Mouse (Mus musculus): ENCODE measurements around the gene Gabrb1. TPM values are rescaled to one million over a fixed set of nuclear protein-coding genes. Genes with fewer than 3 reads are reported as not detected.

Gene Gabrb1
- polyA plus RNA-seq, 1 experiment from 2014 or later: 42.1 TPM

DNA sequence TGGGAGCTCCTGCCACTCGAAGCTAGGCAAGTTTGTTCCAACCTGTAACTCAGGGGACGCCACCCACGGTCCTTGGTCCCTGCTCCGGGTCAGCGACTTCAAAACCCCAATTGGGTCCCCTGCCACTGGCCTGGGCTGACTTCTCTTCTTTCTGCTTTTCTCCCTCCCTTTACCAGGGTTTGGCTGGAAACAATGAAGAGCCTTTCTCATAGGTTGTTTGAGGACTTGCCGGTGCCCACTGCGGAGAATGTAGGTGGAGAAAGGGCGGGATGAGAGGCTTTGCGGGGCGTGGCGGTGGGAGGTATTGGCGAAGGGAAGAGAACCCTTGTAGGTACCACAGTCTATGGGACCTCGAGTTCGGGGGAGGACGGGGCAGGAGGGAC, 193 bp downstream of the Gabrb1 start, which contains the start of gene Gabra4:
TSS of gene Gabra4 (minus strand) at position 194 of the 383 bp plus-strand sequence.
- Histone ChIP-seq H3K9me3 (ENCODE audit: control insufficient read depth, low read length) (no peaks in the 10 kb centered on the region), H3K4me2 (ENCODE audit: low read length) (peak within 1 kb of the TSS; percentile 86), H3K36me3 (ENCODE audit: control insufficient read depth, insufficient read depth, low read length) (no peaks in the 10 kb centered on the region), H3K9ac (ENCODE audit: low read depth, low read length) (peak within 1 kb of the TSS; percentile 63), H3K4me3 (ENCODE audit: low read length) (peak within 1 kb of the TSS; percentile 68), H3K27me3 (replicated peaks; ENCODE audit: control insufficient read depth, insufficient read depth, low read length) (peaks cover 3% of the 10 kb centered on the region; the same call in 1 of the 2 replicates), H3K27ac (ENCODE audit: low read depth, low read length) (no peak within 1 kb of the TSS), H3K4me1 (ENCODE audit: control insufficient read depth, insufficient read depth, low read depth, low read length) (no peaks in the 10 kb centered on the region)
- under 1% methylated on average over 15 of the region's 15 CpGs for WGBS
- peak; percentile 76 for ATAC-seq

DNA sequence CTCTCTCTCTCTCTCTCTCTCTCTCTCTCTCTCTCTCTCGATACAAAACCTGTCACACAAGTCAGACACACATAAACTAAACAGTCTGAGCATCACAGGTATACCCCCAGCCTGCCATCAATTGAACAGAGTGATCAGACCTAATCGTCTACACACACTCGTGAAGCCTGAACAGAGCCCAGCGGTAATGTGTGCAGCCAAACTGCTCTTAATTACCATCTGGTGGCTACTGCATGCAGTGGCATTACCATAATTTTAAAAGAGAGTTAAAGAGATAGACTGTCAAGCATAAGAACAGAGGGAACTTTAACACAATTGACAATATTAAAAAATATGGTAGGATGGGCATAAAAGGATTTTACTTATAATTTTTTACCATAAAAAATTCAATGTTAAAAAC, 7.7 kb downstream of the Gabrb1 start:
- H3K27me3 ChIP-seq (replicated peaks; ENCODE audit: control insufficient read depth, insufficient read depth, low read length): no peaks in the 10 kb centered on the region

DNA sequence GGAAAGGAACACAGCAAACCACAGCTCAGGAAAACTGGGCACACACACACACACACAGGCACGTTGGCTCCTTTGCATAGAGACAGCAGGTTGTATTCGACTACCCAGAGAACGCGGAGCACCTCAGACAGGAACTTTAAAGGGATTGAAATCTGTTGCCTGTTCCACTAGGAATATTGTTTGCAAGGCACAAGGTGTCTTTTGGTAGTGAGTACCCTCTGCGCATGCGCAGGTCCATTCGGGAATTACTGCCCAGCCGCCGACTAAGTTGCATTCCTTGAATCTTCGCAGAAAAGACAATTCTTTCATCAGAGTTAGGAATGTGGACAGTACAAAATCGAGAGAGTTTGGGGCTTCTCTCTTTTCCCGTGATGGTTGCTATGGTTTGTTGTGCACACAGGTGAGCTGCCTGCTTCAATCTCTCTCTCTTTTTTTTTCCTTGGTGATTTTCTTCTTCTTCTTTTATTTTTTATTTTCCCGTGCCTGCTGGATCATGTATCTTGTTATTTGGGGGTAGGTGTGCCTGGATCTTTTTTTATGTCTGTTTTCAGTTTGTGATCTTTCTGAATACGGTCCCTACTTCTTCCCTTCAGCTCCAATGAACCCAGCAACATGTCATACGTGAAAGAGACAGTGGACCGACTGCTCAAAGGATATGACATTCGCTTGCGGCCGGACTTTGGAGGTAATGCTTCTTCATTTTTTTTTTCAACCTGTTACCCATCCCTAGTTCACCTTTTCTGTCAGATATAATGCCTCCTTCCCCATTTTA, 42.0 kb downstream of the Gabrb1 start:
- H3K27me3 ChIP-seq (replicated peaks; ENCODE audit: control insufficient read depth, insufficient read depth, low read length): no peaks in the 10 kb centered on the region
- peak overlapping the region; percentile 72 for H3K9ac ChIP-seq (ENCODE audit: low read depth, low read length)
- H3K4me1 ChIP-seq (ENCODE audit: control insufficient read depth, insufficient read depth, low read depth, low read length): peaks cover 2% of the 10 kb centered on the region
- WGBS: 2% methylated on average over 19 of the region's 19 CpGs
- peak overlapping the region; percentile 68 for H3K27ac ChIP-seq (ENCODE audit: low read depth, low read length)
- H3K4me2 ChIP-seq (ENCODE audit: low read length): peak overlapping the region; percentile 84
- ATAC-seq: 0 out of 2 replicates have a peak, but pooled peaks have one; percentile 3
- H3K9me3 ChIP-seq (ENCODE audit: control insufficient read depth, low read length): no peaks in the 10 kb centered on the region
- no peaks in the 10 kb centered on the region for H3K36me3 ChIP-seq (ENCODE audit: control insufficient read depth, insufficient read depth, low read length)
- H3K4me3 ChIP-seq (ENCODE audit: low read length): peak overlapping the region; percentile 65

More for the DNA sequence above, 7.7 kb downstream of the Gabrb1 start:
- Histone ChIP-seq H3K4me3 (ENCODE audit: low read length) (no peak overlapping the region), H3K4me1 (ENCODE audit: control insufficient read depth, insufficient read depth, low read depth, low read length) (no peaks in the 10 kb centered on the region), H3K9ac (ENCODE audit: low read depth, low read length) (no peak overlapping the region), H3K36me3 (ENCODE audit: control insufficient read depth, insufficient read depth, low read length) (no peaks in the 10 kb centered on the region), H3K27ac (ENCODE audit: low read depth, low read length) (no peak overlapping the region), H3K4me2 (ENCODE audit: low read length) (no peak overlapping the region), H3K9me3 (ENCODE audit: control insufficient read depth, low read length) (no peaks in the 10 kb centered on the region)
- WGBS: 31% methylated on average over 4 of the region's 4 CpGs
- ATAC-seq: 0 out of 2 replicates have a peak, but pooled peaks have one; percentile 30

DNA sequence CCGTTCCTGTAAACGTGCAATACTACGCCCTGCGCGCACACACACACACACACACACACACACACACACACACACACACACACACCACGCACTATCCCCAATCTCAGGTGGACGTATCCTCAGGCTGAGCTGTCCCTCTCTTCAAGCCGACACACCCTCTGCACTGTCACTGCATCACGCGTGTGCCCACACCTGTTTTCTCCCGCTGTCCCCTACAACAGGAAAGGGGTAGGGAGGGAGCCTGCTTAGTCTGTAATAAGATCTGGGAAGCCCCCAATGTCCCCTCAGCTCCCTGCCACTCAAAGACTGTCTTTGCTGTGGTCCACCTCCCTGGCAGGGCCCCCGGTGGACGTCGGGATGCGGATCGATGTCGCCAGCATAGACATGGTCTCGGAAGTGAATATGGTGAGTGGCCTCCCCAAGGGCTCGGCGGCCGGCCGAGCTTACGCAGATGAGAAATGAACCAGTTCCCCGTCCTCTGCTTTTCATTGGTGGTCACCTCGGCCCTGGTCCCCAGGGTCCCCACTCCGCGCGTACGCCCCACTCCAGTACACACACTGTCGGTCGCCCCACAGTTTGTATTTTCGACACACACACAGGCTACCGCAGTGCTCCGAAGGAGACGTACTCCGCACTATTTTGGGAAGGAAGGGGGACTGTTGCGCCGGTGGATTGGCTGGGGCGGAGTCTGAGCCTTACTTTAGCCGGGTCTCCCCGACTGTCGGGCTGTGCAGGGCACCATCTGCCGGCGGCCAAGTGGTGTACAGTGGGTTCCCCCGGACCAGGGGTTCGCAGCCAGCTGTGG, 42.8 kb downstream of the Gabrb1 start:
- no peaks in the 10 kb centered on the region for H3K9me3 ChIP-seq (ENCODE audit: control insufficient read depth, low read length)
- no peaks in the 10 kb centered on the region for H3K27me3 ChIP-seq (replicated peaks; ENCODE audit: control insufficient read depth, insufficient read depth, low read length)
- H3K9ac ChIP-seq (ENCODE audit: low read depth, low read length): peak overlapping the region; percentile 72
- ATAC-seq: peak; percentile 97
- peak overlapping the region; percentile 68 for H3K27ac ChIP-seq (ENCODE audit: low read depth, low read length)
- H3K36me3 ChIP-seq (ENCODE audit: control insufficient read depth, insufficient read depth, low read length): no peaks in the 10 kb centered on the region
- peak overlapping the region; percentile 84 for H3K4me2 ChIP-seq (ENCODE audit: low read length)
- H3K4me1 ChIP-seq (ENCODE audit: control insufficient read depth, insufficient read depth, low read depth, low read length): peaks cover 2% of the 10 kb centered on the region
- peak overlapping the region; percentile 65 for H3K4me3 ChIP-seq (ENCODE audit: low read length)
- under 1% methylated on average over 46 of the region's 46 CpGs for WGBS

DNA sequence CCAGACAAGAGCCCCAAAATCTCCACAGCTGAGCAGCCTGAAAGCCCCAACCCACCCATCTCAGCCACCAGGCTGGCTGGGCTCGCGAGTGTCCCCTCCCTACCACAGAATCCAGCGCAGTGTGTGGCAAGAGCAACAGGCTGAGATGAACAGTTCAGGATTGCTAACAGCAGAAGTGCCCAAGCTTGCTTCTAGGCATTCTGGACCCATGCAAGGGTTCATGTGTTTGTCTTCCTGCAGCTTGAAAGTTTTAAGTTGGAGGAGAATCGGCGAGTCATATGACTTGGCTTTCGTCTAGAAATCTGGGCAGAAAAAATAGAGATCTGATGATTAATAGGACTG, 43.3 kb downstream of the Gabrb1 start:
- Histone ChIP-seq H3K9ac (ENCODE audit: low read depth, low read length) (peak overlapping the region; percentile 72), H3K36me3 (ENCODE audit: control insufficient read depth, insufficient read depth, low read length) (no peaks in the 10 kb centered on the region), H3K4me1 (ENCODE audit: control insufficient read depth, insufficient read depth, low read depth, low read length) (peaks cover 2% of the 10 kb centered on the region), H3K4me3 (ENCODE audit: low read length) (peak overlapping the region; percentile 65), H3K4me2 (ENCODE audit: low read length) (peak overlapping the region; percentile 84), H3K9me3 (ENCODE audit: control insufficient read depth, low read length) (no peaks in the 10 kb centered on the region), H3K27me3 (replicated peaks; ENCODE audit: control insufficient read depth, insufficient read depth, low read length) (no peaks in the 10 kb centered on the region), H3K27ac (ENCODE audit: low read depth, low read length) (peak overlapping the region; percentile 68)
- 7% methylated on average over 6 of the region's 6 CpGs for WGBS
- ATAC-seq: no peak

DNA sequence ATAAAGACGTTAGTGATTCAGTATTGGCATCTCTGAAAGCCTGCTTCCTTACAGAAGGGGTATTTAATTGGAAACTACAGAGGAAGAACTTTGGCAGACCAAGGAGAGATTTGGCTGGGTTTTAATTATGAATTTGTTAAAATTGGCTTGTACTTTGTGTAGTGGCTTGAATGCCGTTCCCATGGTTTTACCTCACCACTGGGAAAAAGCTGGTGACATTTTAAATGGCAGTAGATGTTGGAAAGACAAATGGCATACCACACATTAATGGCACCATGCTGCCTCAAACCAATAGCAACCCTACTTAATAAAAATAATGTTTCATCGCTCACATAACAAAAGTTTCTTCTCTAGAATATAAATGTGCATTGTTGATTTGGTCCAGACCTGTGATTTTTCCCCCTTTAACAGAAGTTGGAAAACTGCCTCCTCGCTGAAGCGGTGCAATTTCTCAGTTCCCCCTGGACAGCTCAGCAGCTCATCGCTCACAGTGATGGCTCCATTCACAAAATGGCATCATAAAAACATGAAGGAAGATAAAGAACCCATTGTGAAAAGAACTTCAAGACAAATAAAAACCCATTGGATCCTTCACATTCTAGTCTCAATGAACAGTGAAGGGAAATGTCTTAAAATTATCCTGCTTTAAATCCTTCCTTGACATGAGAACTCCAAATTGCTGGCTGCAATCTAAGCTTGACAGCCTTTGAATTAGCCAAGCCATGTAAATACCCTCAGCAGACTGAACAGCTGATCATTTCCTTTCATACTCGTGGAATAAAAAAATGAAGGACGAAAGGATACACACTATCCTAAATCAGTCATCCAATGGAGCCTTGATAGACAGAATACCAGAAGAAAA, 75.2 kb downstream of the Gabrb1 start:
- Histone ChIP-seq H3K36me3 (ENCODE audit: control insufficient read depth, insufficient read depth, low read length) (no peaks in the 10 kb centered on the region), H3K9me3 (ENCODE audit: control insufficient read depth, low read length) (no peaks in the 10 kb centered on the region), H3K27me3 (replicated peaks; ENCODE audit: control insufficient read depth, insufficient read depth, low read length) (no peaks in the 10 kb centered on the region), H3K4me2 (ENCODE audit: low read length) (no peak overlapping the region), H3K4me3 (ENCODE audit: low read length) (no peak overlapping the region), H3K27ac (ENCODE audit: low read depth, low read length) (no peak overlapping the region), H3K4me1 (ENCODE audit: control insufficient read depth, insufficient read depth, low read depth, low read length) (no peaks in the 10 kb centered on the region), H3K9ac (ENCODE audit: low read depth, low read length) (no peak overlapping the region)
- 60% methylated on average over 8 of the region's 8 CpGs for WGBS
- peak; percentile 93 for ATAC-seq

DNA sequence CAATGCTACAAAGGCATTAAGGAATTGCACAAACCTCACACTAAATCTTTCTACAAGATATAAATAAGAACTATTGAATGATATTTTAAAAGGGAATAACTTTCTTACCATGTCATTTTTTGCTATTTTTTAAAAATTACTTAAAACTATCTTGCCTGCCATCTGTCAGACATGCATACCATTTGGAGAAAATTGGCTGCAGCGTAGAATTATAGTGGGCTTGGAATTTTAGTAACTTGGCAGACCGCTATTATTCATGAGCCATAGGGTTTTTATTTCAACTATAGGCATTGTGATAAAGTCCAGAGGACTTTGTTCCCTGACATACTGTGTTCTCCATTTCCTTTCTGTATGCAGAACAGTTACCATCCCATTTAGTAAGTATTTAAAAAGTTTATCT, 89.5 kb downstream of the Gabrb1 start:
- Histone ChIP-seq H3K9me3 (ENCODE audit: control insufficient read depth, low read length) (no peaks in the 10 kb centered on the region), H3K4me3 (ENCODE audit: low read length) (no peak overlapping the region), H3K36me3 (ENCODE audit: control insufficient read depth, insufficient read depth, low read length) (no peaks in the 10 kb centered on the region), H3K4me1 (ENCODE audit: control insufficient read depth, insufficient read depth, low read depth, low read length) (no peaks in the 10 kb centered on the region), H3K4me2 (ENCODE audit: low read length) (no peak overlapping the region), H3K27me3 (replicated peaks; ENCODE audit: control insufficient read depth, insufficient read depth, low read length) (no peaks in the 10 kb centered on the region), H3K27ac (ENCODE audit: low read depth, low read length) (no peak overlapping the region), H3K9ac (ENCODE audit: low read depth, low read length) (no peak overlapping the region)
- no peak for ATAC-seq
- WGBS: 76% methylated on average over 2 of the region's 2 CpGs

DNA sequence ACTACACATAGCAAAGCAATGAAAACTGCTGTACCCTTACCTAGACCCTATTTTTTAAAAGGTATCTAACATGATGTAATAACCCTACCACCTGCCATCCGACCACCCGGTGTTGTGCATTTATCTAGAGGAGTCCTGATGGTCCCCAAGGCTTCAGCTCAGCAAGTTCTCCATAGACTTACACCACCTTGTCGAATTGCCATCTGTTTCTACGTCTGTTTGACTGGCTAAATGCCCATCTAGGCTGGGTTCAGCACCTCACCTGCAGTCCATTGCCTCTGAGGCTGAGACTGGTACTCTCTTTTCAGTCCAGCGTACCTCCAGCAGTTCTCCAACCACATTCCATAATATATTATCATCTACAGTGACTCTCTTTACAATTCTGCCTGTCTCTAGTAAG, 96.1 kb downstream of the Gabrb1 start:
- Histone ChIP-seq H3K9ac (ENCODE audit: low read depth, low read length) (no peak overlapping the region), H3K4me1 (ENCODE audit: control insufficient read depth, insufficient read depth, low read depth, low read length) (no peaks in the 10 kb centered on the region), H3K4me2 (ENCODE audit: low read length) (no peak overlapping the region), H3K4me3 (ENCODE audit: low read length) (no peak overlapping the region), H3K27ac (ENCODE audit: low read depth, low read length) (no peak overlapping the region), H3K36me3 (ENCODE audit: control insufficient read depth, insufficient read depth, low read length) (no peaks in the 10 kb centered on the region), H3K27me3 (replicated peaks; ENCODE audit: control insufficient read depth, insufficient read depth, low read length) (no peaks in the 10 kb centered on the region), H3K9me3 (ENCODE audit: control insufficient read depth, low read length) (no peaks in the 10 kb centered on the region)
- WGBS: 85% methylated on average over 5 of the region's 5 CpGs
- ATAC-seq: no peak

Data from hindbrain, embryonic 16.5 days (tissue).